Mouse (Mus musculus) heart, embryonic 15.5 days (tissue): ENCODE results near the gene Prr19. TPM values are rescaled to one million over a fixed set of nuclear protein-coding genes. Genes with fewer than 3 reads are reported as not detected.
"Not testable (repeated sequence)": the region's sequence is repeated elsewhere in the genome, so short reads cannot be mapped to it uniquely, and the experiment has no call there.

ENCODE experiments used
- ATAC-seq: fragments of 200-750 bp; cut with Nextera tagmentation; replicated peaks from 2 replicates; pipeline ENCODE4 v1.8.0; 2017; ENCODE audit warnings: low read depth, moderate TSS enrichment; ENCODE audit not compliant: insufficient number of reproducible peaks, insufficient read depth, low FRiP score
- H3K27ac ChIP-seq: fragments of 300-500 bp; sonication (generic); 2 replicates; pipeline ENCODE4 v1.5.1; 2015; ENCODE audit warnings: mild to moderate bottlenecking, inconsistent platforms
- H3K27me3 ChIP-seq: fragments of 300-500 bp; sonication (generic); 2 replicates; pipeline ENCODE4 v1.6.1; 2015; ENCODE audit warnings: inconsistent platforms
- H3K36me3 ChIP-seq: fragments of 300-500 bp; sonication (generic); 2 replicates; pipeline ENCODE4 v1.6.1; 2015; ENCODE audit warnings: mild to moderate bottlenecking, inconsistent platforms
- H3K4me1 ChIP-seq: fragments of 300-500 bp; sonication (generic); replicated peaks from 2 replicates; pipeline ENCODE4 v1.6.1; 2015; ENCODE audit warnings: inconsistent platforms
- H3K4me2 ChIP-seq: fragments of 300-500 bp; sonication (generic); 2 replicates; pipeline ENCODE4 v1.6.1; 2015; ENCODE audit warnings: inconsistent platforms, mild to moderate bottlenecking, moderate library complexity
- H3K4me3 ChIP-seq: fragments of 300-500 bp; sonication (generic); 2 replicates; pipeline ENCODE4 v1.5.1; 2015; ENCODE audit warnings: mild to moderate bottlenecking, inconsistent platforms
- H3K9ac ChIP-seq: fragments of 300-500 bp; sonication (generic); 2 replicates; pipeline ENCODE4 v1.6.1; 2015; ENCODE audit warnings: mild to moderate bottlenecking, inconsistent platforms
- H3K9me3 ChIP-seq: fragments of 300-500 bp; sonication (generic); replicated peaks from 2 replicates; pipeline ENCODE4 v1.6.1; 2016; ENCODE audit warnings: inconsistent platforms
- WGBS: fragments of 180-500 bp; shearing (Covaris S2); methylation state at CpG from one replicate; pipeline ENCODE4 v1.1.7; 2015; ENCODE audit warnings: mixed read lengths; 5-methylcytosine and 5-hydroxymethylcytosine counted together
- polyA plus RNA-seq: library from polyadenylated mRNA; unstranded; fragments of >200 nt; fragmentation: Nextera tagmentation; extraction: Ambion mirVana; gene quantifications from 2 replicates; pipeline ENCODE4 v1.2.1, GENCODE M21; 2015

Gene Prr19
- polyA plus RNA-seq: 0.10 and 0.15 TPM in 2 replicates

DNA sequence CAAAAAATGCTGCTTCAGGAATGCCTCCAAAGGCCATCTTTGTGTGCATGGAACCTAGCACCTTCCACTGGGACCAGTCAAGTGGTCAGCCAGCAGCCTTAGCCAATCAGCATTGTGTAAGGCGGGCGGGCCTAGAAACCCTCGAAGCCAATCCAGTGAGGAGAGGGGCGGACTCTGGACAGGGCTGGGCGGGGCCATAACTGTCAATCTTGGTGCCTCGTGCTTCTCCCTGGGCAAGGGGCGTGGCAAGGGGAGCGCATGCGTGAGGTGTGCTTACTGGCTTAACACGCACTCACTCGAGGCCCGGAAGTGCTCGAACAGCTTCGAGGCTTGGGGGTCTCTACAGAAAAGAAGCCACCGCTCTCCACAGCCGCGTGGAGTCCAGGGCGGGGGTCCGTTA, at the start of gene Prr19:
Gene Prr19, plus strand, starts transcription at position 349 of the 400 bp plus-strand sequence.
- H3K4me3 ChIP-seq: no peak within 1 kb of the TSS
- no peak within 1 kb of the TSS for H3K9ac ChIP-seq
- H3K27me3 ChIP-seq: peaks cover 20% of the 10 kb centered on the region; the same call in 1 of the 2 replicates
- 57% methylated on average over 19 of the region's 19 CpGs for WGBS
- H3K9me3 ChIP-seq: no peaks in the 10 kb centered on the region
- no peak within 1 kb of the TSS for H3K27ac ChIP-seq
- H3K36me3 ChIP-seq: no peaks in the 10 kb centered on the region
- peaks cover 20% of the 10 kb centered on the region for H3K4me1 ChIP-seq
- H3K4me2 ChIP-seq: no peak within 1 kb of the TSS
- ATAC-seq: no peak

- Histone ChIP-seq H3K4me3 (peak overlapping the region; percentile 69), H3K9ac (peak overlapping the region; percentile 95), H3K4me2 (peak overlapping the region; percentile 94), H3K9me3 (no peaks in the 10 kb centered on the region), H3K27me3 (no peaks in the 10 kb centered on the region), H3K4me1 (peaks cover 31% of the 10 kb centered on the region), H3K36me3 (no peaks in the 10 kb centered on the region), H3K27ac (peak overlapping the region; percentile 96)
- ATAC-seq: no peak
- WGBS: 24% methylated on average over 8 of the region's 8 CpGs
Measured at GRCm38 (mm10) chr7:25251822-25252221, 49.4 kb upstream of the Prr19 start.

DNA sequence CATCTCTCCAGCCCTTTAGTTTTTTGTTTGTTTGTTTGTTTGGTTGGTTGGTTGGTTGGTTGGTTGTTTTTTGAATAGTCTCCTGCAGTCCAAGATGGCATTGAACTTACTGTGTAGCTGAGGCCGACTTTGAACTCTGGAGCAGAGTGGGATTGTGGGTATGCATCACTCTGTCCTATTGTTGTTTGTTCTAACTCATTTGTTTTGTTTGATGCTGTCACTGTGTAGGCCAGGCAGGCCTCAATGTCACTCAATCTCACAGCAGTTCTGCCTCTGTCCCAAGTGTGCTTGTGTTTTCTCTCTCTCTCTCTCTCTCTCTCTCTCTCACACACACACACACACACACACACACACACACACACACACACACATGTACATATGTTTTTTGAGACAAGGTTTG, 39.3 kb upstream of the Prr19 start:
- no peaks in the 10 kb centered on the region for H3K9me3 ChIP-seq
- H3K27me3 ChIP-seq: no peaks in the 10 kb centered on the region
- 65% methylated on average over 1 of the region's 1 CpGs for WGBS
- H3K4me1 ChIP-seq: peaks cover 5% of the 10 kb centered on the region
- no peak for ATAC-seq
- H3K4me3 ChIP-seq: no peak overlapping the region
- H3K27ac ChIP-seq: no peak overlapping the region
- H3K36me3 ChIP-seq: no peaks in the 10 kb centered on the region
- H3K4me2 ChIP-seq: no peak overlapping the region
- H3K9ac ChIP-seq: no peak overlapping the region

DNA sequence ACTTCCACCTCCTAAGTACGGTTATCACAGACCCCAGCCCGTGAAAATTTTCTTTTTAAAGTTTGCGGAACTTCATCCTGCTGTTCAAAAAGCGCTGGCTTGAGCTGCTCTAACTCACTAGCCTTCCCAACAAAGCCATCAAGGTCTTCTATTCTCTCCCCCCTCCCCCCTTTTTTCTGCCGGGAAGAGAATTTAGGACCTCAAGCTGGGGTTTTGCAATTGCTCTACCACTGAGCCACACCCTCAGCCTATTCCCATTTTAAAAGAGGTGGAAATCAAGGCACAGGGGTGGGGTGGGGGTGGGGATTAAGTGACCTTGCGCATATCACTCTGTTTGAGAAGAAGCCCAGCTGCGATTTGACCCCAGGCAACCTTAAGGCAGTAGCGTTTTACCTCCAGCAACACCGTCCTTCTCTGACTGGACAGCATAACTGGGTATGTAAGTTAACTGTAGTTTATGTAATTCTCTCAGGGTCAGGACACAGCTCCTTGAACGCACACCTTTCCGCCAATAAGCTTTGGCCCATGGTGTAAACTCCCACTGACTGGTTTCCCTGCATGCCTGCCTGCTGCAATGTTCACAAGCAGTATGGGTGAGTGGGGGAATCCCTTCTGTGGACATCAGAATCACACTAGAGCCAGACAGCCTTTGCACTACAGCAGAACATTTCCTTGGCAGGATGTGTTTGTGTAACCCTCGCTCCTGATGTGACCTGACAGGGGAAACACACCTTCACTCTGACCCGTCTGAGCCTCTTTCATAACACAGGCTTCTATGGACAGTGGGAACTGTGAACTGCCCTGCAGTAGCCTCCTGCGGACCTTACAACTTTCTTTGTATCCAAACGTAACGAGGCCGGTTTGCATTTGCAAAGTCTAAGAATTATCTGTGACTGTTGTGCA, 37.0 kb upstream of the Prr19 start:
- Histone ChIP-seq H3K36me3 (no peaks in the 10 kb centered on the region), H3K9ac (no peak overlapping the region)
- 41% methylated on average over 17 of the region's 17 CpGs for WGBS

GRCm38 (mm10) chr7:25265743-25266142, 35.5 kb upstream of the Prr19 start:
- not testable (repeated sequence) for ATAC-seq, H3K4me3 ChIP-seq, H3K27ac ChIP-seq, H3K27me3 ChIP-seq, H3K4me2 ChIP-seq, H3K9me3 ChIP-seq, H3K9ac ChIP-seq, H3K36me3 ChIP-seq
- peaks cover 29% of the 10 kb centered on the region for H3K4me1 ChIP-seq
- 76% methylated on average over 5 of the region's 5 CpGs for WGBS

More for the DNA sequence above, 37.0 kb upstream of the Prr19 start:
- Histone ChIP-seq H3K27ac (no peak overlapping the region), H3K27me3 (no peaks in the 10 kb centered on the region), H3K4me2 (no peak overlapping the region), H3K4me3 (no peak overlapping the region), H3K4me1 (peaks cover 13% of the 10 kb centered on the region), H3K9me3 (no peaks in the 10 kb centered on the region)
- no peak for ATAC-seq

- Histone ChIP-seq H3K9me3 (no peaks in the 10 kb centered on the region), H3K4me3 (no peak overlapping the region), H3K36me3 (0 out of 2 replicates have a peak, but pooled peaks cover under 1% of the 10 kb centered on the region), H3K27me3 (no peaks in the 10 kb centered on the region), H3K4me1 (peaks cover 29% of the 10 kb centered on the region), H3K4me2 (peak overlapping the region; percentile 75; the same call in 1 of the 2 replicates), H3K9ac (no peak overlapping the region), H3K27ac (no peak overlapping the region)
- ATAC-seq: no peak
- 73% methylated on average over 8 of the region's 8 CpGs for WGBS
Measured at GRCm38 (mm10) chr7:25266180-25266962, 34.8 kb upstream of the Prr19 start.

DNA sequence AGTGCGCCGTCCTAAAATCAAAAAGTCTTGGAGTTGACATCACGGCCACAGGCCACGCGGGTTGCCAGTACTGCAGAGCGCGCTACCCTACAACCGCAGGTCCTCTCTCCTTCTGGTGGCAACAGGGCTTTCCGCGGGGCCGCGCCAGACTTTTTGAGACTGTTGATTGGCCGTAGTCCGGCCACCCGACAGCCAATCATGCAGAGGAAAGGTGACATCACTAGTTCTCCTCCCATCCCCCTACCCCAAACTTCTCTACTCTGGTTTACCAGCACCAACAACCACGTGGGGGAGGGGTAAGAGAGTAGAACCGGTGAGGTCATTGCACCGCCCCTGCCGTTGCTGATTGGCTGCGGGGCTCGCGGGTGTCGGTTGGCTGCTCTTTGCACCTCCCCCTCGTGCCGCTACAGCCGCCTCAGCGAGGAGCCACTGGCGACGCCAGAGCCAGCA, 33.9 kb upstream of the Prr19 start, which contains the start of gene Cic:
Gene Cic, plus strand, starts transcription at position 404 of the 450 bp plus-strand sequence.
- peak; percentile 88 for ATAC-seq
- Histone ChIP-seq H3K27me3 (no peaks in the 10 kb centered on the region), H3K9me3 (no peaks in the 10 kb centered on the region), H3K4me3 (peak within 1 kb of the TSS; percentile 69), H3K9ac (peak within 1 kb of the TSS; percentile 81), H3K27ac (peak within 1 kb of the TSS; percentile 89), H3K36me3 (peaks cover 10% of the 10 kb centered on the region; the same call in 1 of the 2 replicates), H3K4me1 (peaks cover 32% of the 10 kb centered on the region), H3K4me2 (peak within 1 kb of the TSS; percentile 80)
- under 1% methylated on average over 29 of the region's 29 CpGs for WGBS

DNA sequence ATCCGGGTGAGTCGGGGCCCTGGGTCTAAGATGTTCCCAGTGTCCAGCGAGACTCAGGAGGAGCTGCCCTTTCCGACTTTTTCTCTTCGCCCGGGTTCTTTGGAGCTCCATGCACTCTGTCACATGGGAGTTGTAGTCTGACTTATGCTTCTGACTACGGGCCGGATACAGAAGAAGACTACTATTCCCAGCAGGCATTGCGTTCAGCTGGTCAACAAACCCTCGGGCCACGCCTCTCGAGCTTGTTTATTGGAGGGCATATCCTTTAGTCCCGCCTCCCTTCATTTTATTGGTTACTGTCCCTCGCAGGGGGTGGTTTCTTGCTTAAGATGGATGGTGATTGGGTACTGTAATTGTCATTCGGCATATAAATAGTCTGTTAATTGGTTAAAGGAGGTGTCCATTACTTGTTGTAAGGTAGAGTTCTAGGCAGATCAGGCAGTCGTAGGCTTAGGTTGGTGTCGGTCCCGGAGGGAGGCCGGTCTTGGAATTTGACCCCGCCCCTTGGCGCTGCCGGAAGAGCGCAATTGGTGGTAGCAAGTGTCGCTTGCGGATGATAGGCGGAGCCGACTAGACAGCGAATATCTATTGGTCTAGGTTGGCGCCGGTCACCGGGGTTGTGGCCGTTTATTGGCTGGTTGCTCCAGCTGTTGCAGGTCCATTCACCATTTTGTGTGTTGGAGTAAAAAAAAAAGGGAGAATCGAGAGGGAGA, 33.3 kb upstream of the Prr19 start:
- H3K9ac ChIP-seq: peak overlapping the region; percentile 81
- peak overlapping the region; percentile 89 for H3K27ac ChIP-seq
- H3K4me3 ChIP-seq: peak overlapping the region; percentile 69
- H3K4me2 ChIP-seq: peak overlapping the region; percentile 80
- peaks cover 34% of the 10 kb centered on the region for H3K4me1 ChIP-seq
- no peaks in the 10 kb centered on the region for H3K9me3 ChIP-seq
- WGBS: under 1% methylated on average over 33 of the region's 33 CpGs
- peak; percentile 91 for ATAC-seq
- no peaks in the 10 kb centered on the region for H3K27me3 ChIP-seq
- H3K36me3 ChIP-seq: peaks cover 15% of the 10 kb centered on the region; the same call in 1 of the 2 replicates

GRCm38 (mm10) chr7:25268588-25268987, 32.6 kb upstream of the Prr19 start:
- peak overlapping the region; percentile 80 for H3K4me2 ChIP-seq
- peak overlapping the region; percentile 81 for H3K9ac ChIP-seq
- 2% methylated on average over 7 of the region's 7 CpGs for WGBS
- ATAC-seq: no peak
- peaks cover 38% of the 10 kb centered on the region for H3K4me1 ChIP-seq
- peak overlapping the region; percentile 79 for H3K27ac ChIP-seq
- H3K4me3 ChIP-seq: peak overlapping the region; percentile 69
- peaks cover 15% of the 10 kb centered on the region; the same call in 1 of the 2 replicates for H3K36me3 ChIP-seq
- H3K9me3 ChIP-seq: no peaks in the 10 kb centered on the region
- H3K27me3 ChIP-seq: no peaks in the 10 kb centered on the region

DNA sequence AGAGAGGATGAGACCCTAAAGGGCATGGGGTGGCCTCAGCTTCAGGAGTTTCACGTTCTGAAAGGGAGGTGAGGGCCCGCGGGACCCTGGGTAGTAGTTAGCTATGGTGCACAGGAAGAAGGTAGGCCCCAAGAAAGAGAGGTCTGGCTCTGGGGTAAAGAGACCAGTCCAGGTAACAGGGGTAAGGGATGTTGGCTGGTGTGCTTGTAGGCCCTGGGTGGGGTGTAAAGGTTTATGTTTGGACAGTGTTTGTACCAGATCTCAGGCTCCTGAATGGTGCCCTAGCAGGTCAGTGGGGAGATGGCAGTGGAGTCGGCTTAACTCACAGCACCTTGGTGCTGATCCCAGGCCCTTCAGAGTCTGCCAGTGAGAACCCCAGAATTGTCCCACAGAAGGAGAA, 32.2 kb upstream of the Prr19 start:
- ATAC-seq: no peak
- WGBS: 34% methylated on average over 4 of the region's 4 CpGs
- H3K4me1 ChIP-seq: peaks cover 42% of the 10 kb centered on the region

More for the DNA sequence above, 32.2 kb upstream of the Prr19 start:
- H3K4me3 ChIP-seq: peak overlapping the region; percentile 69
- no peaks in the 10 kb centered on the region for H3K9me3 ChIP-seq
- H3K36me3 ChIP-seq: peaks cover 15% of the 10 kb centered on the region; the same call in 1 of the 2 replicates
- H3K27me3 ChIP-seq: no peaks in the 10 kb centered on the region
- H3K9ac ChIP-seq: peak overlapping the region; percentile 81
- H3K27ac ChIP-seq: peak overlapping the region; percentile 79
- H3K4me2 ChIP-seq: peak overlapping the region; percentile 80
